Mouse (Mus musculus) cerebellum, adult 2 months (tissue): ENCODE measurements at regions not wholly inside any gene's neighbourhood (a gene's known extent, or its start where the extent isn't known, plus 50 kb on each side); places are given as distances from the start of the nearest gene placed in this dataset.
A peak's percentile ranks its signal among the peaks of the same experiment; 100 is the strongest.

Source experiments
- CTCF ChIP-seq: fragments of 200-500 bp; IDR thresholded peaks from 2 replicates; pipeline ENCODE4 v1.5.1; 2011; ENCODE audit warnings: low read depth, mild to moderate bottlenecking, control low read depth, low read length, moderate library complexity, borderline replicate concordance; ENCODE audit not compliant: insufficient read depth
- POLR2A ChIP-seq: fragments of 200-500 bp; IDR thresholded peaks from 2 replicates; pipeline ENCODE4 v1.6.1; 2011; ENCODE audit warnings: low read length, control low read depth, borderline replicate concordance; ENCODE audit not compliant: insufficient read depth

DNA sequence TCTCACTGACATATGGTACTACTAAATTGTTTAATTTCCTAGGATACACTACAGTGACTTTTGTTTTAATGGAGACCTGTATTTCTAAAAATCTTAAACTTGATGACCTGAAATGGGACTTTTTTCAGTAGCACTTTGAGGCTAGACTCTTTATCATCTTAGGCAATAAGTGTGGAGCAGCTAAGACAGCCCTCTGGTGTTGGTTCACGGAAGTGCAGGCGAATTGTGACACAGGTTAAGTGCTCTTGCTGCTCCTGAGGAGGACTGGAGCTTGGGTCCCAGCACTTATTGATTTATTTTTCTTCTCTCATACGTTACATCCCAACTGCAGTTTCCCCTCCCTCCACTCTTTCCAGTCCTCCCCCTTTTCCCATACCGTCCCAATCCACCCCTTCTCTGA lies 92.1 kb upstream of the Fam174b start:
- TF ChIP-seq CTCF (peak; percentile 86), POLR2A (no peak)
